Mouse (Mus musculus) frontal cortex, postnatal 36 days (tissue): ENCODE data around the gene Zswim3.
"Not testable (repeated sequence)": the region's sequence is repeated elsewhere in the genome, so short reads cannot be mapped to it uniquely, and the experiment has no call there.

Experiments used
- DNase-seq, 2 experiments: peaks; one replicate each; pipeline ENCODE4 v3.0.0; 2022; ENCODE audit warnings: low spot score in 2 of 2

Gene Zswim3

DNA sequence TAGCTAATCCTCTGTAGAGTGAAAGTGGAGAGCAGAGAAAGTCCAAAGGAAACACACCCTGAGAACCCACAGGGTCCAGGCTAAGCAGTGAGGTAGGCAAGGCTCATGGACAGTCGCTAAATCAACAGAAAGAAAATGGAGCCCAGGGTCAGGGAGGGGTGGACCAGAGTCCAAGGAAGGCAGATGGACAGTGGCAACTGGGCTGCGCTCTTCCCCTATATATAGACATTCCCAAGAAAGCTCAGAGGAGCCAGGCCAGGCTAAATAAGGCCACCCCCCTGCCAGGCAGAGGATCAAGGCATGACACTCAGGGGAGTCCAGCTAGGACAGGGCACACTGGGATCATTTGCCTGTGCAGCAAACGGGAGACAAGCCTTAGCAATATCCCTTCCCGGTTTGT, 23.0 kb upstream of the Zswim3 start:
- DNase-seq, result no peak

DNA sequence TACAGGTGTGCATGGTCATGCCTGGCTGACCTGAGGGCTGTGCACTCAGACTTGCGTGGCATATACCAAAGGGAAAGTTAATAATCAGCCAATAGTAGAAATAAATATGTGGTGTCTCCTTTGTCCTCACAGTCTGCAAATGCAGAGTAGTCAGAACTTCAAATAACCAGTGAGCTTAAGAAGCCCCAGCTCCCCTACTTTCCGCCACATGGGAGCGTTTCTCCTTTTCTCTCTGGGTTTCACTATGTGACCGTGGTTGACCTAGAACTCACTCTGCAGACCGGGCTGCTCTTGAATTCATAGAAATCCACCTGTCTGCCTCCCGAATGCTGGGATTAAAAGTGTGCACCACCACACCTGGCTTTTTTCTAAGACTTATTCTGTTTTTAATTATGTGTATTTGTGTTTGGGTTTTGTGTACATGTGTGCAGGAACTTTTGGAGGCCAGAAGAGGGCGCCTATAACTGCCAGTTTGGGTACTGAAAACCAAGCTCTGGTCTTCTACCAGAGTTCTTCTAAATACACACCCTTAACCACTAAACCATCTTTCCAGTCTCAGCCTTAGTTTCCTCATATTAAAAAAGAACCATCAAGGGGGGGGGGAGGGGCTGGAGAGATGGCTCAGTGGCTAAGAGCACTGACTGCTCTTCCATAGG, 20.8 kb upstream of the Zswim3 start:
- no peak for DNase-seq

DNA sequence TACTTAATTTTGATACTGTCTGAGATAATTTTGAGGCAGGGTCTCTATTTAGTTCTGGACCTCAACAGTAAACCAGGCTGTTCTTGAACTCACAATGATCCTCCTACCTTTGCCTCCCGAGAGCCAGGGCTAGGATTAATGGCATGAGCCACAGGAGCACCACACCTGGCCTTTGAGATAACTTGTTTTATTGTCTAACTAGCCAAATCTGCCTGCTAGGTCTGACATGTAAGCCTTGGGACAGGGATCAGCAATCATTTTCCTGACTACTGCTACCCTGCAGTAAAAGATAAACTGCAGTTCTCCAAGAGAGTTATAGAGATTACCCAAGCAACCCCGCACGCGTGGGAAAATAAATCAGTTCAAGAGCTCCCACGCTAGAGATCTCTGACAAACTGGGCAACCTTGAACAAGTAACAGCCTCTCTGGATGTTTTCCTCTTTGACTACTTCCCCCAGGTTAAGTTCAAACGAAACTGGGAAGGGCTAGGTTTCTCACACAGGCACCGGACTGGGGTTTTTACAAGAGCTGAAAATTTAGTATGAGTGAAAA, 20.0 kb upstream of the Zswim3 start:
- DNase-seq, result no peak

DNA sequence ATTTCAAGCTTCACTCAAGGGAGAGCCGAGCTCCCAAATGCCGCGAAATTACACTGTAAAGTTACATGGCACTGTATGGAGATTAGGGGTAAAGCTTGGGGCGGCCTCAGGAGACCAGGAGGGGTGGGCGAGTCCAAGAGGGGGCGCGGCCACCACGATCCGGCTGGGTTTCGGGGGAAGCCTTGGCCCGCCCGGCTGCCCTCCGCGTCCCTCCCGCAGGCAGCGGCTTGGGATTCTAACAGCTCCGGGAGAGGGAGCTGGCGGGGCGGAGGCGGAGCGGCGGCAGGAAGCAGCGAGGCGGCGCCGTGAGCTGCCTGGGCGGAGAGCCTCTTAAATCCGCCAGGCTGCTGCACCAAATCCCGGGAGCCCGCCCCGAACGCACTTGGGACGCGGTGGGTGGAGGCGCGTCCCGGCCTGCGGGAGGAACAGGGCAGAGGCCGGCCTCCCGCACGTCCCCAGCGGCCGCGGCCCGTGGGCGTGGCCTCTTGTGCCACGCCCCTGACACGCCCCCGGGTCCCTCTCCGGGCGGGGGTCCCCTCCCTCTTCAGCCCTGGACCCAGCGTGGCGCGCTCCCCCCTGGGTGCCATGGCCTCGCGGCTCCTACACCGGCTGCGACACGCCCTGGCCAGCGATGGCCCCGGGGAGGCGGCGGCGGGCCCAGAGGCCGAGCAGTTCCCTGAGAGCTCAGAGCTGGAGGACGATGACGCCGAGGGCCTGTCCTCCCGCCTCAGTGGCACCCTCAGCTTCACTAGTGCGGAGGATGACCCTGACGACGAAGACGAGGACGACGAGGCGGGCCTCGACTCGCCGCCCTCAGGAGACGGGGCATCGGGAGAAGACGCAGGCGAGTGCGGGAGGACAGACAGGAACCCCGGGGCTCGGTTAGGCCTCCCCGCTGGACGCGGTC, 19.2 kb upstream of the Zswim3 start, which contains the start of gene Snx21:
Gene Snx21 (plus strand): TSS at position 343 of the 907 bp plus-strand sequence.
- DNase-seq, result peak; percentile 82 to 83

DNA sequence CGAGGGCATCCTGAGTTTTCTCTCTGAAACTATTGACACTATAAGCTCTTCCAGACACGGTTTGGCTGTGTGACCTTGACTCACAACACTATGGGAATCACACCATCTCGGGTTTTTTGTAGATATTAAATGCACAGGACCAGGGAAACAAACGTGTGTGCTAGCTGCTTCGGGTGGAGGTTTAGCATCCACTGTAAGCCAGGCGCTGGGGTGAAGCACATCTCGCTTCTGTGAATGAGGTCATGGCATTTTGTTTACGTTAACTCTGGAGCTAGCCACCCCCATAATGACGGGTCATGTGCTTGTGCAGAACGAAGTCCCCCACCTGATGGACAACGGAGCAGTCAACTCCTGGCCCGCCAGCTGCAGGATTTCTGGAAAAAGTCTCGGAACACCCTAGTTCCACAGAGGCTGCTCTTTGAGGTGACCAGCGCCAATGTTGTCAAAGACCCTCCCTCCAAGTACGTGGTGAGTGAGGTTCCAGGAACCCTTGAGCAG, 18.5 kb upstream of the Zswim3 start:
- DNase-seq, result no peak

DNA sequence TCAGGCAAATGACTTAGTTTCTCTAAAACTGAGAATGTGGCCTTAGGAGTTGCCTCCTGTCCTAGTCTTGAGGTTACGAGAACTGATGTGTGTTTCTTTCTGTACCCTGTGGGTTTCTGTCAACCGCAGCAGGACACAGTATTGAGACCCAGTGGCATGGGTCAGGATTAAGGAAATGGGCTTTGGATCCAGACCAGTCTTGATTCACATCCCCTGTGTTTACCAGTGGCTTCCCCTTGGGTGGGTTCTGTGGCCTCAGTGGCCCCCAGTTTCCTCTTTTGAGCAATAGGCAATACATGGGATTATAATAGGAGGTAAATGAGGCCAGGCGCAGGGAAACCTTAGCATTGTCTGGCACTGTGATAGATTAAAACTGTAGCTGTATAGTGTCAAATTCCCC, 17.9 kb upstream of the Zswim3 start:
- DNase-seq, result no peak

DNA sequence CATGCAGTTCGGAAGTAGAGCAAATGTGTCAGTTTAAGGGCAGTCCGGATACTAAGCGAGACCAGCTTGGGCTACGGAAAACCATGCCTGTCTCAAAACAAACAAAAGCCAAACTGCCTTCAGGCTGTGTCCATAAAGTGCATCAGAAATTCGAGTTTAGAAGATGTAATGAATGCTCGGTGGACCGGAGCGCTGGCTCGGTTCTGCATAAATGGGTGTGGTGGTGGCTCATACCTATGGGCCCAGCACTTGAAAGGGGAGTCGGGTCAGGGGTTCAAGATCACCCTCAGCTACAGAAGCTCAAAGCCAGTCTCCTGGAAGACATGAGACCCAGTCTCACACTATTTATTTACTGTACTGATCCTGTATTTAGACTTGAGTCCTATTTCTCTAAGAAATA, 17.1 kb upstream of the Zswim3 start:
- DNase-seq, result no peak

DNA sequence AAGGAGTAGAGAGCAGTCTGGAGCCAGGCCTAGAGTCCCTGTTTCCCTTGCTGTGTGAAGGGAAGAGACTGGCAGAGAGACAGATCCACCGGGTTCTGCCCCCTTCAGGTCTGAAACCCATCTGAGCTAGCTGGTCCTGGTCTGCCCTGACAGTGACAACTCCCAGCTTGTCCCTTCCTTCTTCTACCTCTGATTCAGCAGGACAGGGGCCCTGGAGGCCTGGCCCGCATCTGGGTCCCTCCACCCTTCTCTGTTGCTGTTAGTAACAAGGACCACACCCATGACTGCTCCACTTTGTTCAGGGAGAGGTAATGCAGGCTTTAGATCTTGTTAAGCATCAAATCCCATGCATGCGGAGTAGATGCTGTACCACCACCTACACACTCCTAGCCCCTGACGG, 16.5 kb upstream of the Zswim3 start:
- DNase-seq, result no peak

DNA sequence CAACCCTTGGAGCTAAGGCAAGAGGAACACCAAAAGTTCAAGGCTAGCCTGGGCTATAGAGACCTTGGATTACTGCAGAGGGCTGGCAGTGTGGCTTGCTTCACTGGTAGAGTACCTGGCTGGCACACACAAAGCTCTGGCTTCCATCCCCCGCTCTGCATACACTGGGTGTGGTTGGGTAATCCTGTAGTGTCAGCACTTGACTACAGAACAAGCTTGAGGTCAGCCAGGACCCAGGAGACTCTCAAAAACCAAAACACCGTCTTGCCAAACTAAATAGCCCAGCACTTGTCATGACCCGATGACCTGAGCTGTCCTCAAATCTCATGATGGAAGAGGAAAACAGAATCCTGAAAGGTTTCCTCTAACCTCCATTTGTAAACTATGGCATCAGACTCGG, 14.4 kb upstream of the Zswim3 start:
- DNase-seq, result no peak

DNA sequence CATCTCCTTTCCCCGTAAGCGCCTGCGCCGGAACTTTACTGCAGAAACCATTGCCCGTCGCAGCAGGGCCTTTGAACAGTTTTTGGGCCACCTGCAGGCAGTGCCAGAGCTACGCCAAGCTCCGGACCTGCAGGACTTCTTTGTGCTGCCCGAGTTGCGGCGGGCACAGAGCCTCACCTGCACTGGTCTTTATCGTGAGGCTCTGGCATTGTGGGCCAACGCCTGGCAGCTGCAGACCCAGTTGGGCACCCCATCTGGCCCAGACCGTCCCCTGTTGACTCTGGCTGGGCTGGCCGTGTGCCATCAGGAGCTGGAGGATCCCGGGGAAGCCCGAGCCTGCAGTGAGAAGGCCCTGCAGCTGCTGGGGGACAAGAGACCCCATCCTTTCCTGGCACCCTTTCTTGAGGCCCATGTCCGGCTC, 13.0 kb upstream of the Zswim3 start:
- DNase-seq, result no peak

DNA sequence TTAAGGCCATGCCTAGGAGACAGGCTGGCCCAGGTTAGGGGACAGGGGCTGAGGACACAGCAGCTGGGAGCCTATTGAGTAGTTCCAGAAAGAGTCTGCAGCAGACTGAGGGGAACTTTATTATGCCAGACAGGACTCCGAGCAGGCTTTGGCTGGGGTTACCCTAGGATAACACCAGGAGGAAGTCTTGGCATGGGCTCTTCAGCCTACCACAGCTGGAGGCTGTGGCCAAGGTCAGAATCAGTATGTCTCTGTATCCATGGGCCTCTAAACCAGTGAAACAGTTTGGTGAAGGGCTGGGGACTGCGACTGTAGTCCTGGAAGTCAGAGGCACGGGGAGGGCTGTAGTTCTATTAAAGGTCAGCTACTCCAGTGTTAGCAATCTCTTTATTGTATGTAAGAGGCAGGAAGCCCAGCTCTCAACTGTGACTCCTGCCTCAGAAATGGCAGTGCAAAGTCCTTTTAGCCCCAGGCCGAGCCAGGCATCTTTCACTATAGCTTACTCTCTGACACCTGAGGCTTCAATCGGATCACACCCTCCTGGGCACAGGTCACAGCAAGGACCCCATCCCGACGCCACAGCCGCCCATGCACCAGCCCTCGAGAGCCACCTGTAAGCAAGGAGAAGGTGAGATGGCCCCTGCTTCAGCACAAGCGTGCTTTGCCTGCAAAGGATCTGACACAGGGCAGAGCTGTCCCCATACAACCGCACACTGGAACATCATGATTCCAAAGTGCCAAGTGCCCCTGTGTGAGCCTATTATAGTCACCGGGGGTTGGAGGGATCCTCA, 12.3 kb upstream of the Zswim3 start:
- no peak for DNase-seq

DNA sequence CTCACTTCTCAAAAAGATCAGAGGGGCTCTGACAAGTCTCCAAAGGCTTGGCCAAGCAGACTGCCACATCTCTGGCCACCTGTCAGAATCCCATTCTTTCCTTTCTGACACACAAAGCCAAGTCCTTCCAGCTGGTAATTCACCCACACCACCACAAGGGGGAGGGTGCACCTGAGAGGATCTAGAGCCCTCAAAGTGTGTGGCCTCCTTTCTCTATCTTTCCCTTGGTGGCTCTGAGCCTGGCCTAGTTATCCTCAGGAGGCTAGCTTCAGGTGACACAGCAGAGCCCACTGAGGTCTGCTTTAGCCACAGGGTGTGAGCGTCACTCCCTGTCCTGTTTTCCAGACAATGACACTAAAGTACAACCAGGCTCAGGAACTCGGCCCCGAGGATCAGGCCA, 11.7 kb upstream of the Zswim3 start:
- peak; percentile 51 to 63 for DNase-seq

DNA sequence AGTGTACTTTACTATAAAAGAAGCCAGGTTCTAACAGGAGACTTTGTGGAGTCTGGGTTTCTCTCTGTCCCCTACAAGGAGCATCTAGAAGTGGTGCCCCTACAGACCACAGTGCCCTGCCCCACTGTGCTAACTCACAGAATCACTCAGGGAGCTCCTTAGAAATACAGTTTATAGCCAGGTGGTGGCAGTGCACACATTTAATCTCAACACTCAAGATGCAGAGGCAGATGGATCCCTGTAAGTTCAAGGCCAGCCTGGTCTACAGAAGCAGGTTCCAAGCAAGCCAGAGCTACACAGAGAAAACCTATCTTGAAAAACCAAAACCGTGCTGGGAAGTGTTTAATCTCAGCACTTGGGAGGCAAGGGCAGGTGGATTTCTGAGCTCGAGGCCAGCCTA, 11.1 kb upstream of the Zswim3 start:
- DNase-seq, result no peak

DNA sequence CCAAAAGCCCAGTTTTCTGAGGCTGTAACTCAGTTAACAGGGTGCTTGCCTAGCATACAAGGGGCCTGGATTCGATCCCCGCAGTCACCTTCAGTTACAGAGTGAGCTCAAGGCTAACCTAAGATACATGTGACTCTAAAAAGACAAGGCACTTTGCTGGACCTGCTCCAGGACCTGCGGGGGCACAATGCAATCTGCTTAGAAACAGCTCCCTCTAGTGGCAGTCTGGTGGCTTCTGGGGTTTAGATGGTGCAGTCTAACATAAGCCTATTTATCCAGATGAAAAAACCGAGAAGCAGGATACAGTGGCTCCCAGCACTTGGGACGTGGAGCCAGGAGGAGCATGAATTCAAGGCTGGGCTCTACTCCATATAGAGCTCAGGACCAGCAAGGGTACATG, 10.6 kb upstream of the Zswim3 start:
- DNase-seq, result peak; percentile 80 to 87

DNA sequence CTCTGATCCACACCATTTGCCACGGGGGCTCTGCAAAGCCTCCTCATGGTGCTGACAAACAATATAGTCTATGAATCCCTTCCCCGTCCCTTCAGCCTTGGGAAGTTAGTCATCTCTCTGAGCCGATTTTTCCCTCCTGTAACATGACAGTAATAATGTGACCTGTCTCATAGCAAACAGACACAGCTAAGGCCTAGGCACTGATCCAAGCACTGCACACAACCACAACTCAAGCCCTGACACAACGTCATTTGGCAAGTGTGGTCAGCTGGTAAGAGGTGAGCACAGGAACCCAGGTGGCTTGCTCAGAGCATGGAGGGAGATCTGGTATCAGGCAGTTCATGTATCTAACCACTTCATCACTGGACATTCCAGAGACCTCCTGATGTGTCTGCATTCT, 9.0 kb upstream of the Zswim3 start:
- no peak for DNase-seq

DNA sequence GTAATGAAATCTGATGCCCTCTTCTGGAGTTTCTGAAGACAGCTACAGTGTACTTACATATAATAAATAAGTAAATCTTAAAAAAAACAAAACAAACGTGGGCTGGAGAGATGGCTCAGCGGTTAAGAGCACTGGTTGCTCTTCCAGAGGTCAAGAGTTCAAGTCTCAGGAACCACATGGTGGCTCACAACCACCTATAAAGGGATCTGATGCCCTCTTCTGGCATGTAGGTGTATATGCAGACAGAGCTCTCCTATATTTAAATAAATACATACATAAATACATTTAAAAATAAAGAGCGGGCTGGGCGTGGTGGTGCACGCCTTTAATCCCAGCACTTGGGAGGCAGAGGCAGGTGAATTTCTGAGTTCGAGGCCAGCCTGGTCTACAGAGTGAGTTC, 6.3 kb upstream of the Zswim3 start:
- DNase-seq, result not testable (repeated sequence)

DNA sequence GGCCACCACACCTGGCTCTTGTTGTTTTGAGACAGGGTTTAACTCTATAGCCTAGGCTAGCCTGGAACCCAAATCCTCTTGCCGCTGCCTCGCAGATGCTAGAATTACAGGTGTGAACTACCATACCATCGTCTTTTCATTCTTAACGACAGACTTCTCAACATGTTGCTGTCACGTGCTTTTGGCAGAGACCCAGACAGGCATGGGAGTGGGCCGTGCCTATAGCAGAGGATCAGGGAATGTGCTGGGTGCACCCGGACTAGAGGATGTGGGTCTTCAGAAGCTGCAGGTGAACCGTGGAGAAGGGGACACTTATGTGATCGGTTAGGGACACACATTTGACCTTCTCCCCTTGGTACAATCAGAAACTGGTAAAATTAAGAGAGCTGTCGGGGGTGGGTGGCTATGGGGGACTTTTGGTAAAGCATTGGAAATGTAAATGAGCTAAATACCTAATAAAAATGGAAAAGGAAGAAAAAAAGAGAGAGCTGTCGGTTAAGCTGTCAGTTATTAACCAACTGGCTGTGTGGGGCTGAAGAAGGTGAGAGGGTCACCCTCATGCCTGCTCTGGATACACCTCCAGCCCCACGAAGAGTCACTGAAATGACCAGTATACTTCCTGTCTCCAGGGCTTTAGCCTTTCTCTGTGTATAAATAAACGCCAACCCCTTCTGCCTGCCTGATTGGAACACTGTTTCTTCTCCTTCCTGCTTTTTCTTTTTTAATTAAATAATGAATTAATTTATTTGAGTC, 4.5 kb upstream of the Zswim3 start:
- DNase-seq, result no peak

DNA sequence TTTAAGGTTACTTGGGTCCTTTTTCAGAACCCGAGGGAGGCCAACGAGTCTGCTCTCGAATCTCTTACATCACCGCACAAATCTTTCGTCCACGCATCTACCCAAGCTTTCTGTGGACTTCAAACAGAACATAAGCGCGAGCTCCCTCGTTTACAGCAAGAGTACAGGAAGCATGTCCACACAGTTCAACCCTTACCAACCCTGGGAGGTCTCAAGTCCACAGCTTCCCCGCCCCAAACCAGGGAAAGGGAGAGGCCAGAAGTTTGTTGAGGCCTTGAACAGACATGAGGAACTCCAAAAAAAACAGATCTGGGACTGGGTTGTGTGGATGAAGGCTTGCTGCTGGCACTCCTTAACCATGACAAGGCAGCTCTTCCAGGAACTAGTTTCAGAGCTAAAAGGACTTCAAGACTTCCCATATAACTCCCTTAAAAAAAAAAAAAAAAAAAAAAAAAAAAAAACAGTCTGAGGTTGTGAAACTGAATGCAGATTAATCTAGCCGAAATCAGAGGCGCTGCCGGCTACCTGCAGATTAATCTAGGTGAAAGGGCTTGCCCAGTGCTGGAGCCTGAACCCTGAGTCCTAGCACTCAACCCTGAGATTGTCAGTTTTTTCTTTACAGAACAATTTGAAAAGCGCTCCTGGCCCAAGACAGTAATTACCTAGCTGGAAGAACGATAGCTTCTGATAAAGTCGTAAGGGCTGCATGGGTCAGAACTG, 1.5 kb upstream of the Zswim3 start:
- DNase-seq, result no peak

DNA sequence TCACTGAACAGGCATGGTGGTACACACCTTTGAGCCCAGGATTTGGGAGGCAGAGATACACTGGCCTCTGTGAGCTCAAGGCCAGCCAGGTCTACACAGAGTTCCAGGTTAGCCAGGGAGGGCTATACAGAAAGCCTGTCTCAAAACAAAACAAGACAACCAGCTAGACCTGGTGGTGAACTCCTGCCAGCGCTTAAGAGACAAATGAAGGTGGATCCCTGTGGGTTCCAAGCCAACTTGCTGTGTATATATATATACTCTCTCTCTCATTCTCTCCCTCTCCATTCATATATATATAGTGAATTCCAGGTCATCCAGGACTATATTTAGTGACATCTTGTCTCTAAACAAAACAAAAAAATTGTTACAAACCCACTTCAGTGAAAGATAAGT, 981 bp upstream of the Zswim3 start:
- DNase-seq, result no peak

DNA sequence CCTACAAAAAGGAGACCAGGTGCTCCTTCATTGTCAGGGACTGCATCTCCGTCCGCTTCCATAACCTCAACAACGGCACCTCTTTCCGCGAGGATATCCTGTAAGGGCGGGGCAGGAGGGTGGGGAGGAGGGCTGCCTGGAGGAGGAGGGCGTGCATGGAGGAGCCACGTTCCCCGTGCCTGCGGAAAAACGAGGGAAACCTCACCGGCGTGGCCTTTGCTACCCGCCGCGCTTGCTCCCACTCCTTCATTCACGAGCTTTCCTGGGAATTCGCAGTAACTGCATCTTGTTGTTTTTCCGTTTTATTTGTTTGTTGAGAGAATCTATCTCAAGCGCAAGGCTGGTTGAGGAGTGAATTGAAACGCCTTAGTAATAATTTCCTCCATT, 427 bp downstream of the Zswim3 start:
- DNase-seq, result no peak

DNA sequence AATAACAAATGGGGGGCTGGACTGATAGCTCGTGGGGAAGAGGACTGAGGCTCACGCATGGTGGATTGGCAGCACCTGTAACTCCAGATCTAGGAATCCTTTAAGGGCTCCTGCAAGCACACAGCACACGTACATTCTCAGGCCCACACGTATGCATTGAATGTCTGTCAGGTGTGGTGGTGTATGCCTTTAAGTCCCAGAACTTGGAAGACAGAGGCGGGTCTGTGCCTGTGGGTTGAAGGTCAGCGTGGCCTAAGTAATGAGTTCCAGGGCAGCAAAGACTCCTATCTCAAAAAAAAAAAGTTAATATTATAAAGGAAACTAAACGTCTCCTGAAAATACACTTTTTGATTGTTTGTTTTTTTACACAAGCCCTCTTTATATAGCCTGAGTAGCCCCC, 1.7 kb downstream of the Zswim3 start:
- no peak for DNase-seq
